Mouse (Mus musculus): ENCODE data around the gene Trrap. TPM values are rescaled to one million over a fixed set of nuclear protein-coding genes. Genes with fewer than 3 reads are reported as not detected.
"Not testable (repeated sequence)": the region's sequence is repeated elsewhere in the genome, so short reads cannot be mapped to it uniquely, and the experiment has no call there.

Gene Trrap
- 12.5 and 15.5 TPM in 2 replicates for polyA plus RNA-seq (2015; fragmentation: Nextera tagmentation; extraction: Ambion mirVana)

- Histone ChIP-seq H3K27ac (ENCODE audit: low read length) (peak within 1 kb of the TSS; percentile 83), H3K9ac (ENCODE audit: low read depth, low read length) (peak within 1 kb of the TSS; percentile 77), H3K4me2 (ENCODE audit: low read depth, low read length) (peak within 1 kb of the TSS; percentile 77), H3K4me3 (ENCODE audit: low read depth, low read length) (peak within 1 kb of the TSS; percentile 76)
- not testable (repeated sequence) for H3K27me3 ChIP-seq (ENCODE audit: control insufficient read depth, insufficient read depth, low read depth, low read length); ATAC-seq (ENCODE audit: low read depth); H3K9me3 ChIP-seq (replicated peaks; ENCODE audit: control insufficient read depth, low read length); H3K4me1 ChIP-seq (ENCODE audit: control insufficient read depth, low read depth, low read length); H3K36me3 ChIP-seq (ENCODE audit: control insufficient read depth, insufficient read depth)
- 70% methylated on average over 11 of the region's 15 CpGs for WGBS (ENCODE audit: insufficient replicate concordance)
Measured at GRCm38 (mm10) chr5:144767106-144767798, at the start of gene Trrap. Gene Trrap (plus strand): TSS chr5:144767732.

- Histone ChIP-seq H3K4me1 (ENCODE audit: control insufficient read depth, low read depth, low read length) (no peaks in the 10 kb centered on the region), H3K36me3 (ENCODE audit: control insufficient read depth, insufficient read depth) (no peaks in the 10 kb centered on the region), H3K9ac (ENCODE audit: low read depth, low read length) (no peak overlapping the region), H3K4me3 (ENCODE audit: low read depth, low read length) (no peak overlapping the region), H3K4me2 (ENCODE audit: low read depth, low read length) (no peak overlapping the region), H3K9me3 (replicated peaks; ENCODE audit: control insufficient read depth, low read length) (no peaks in the 10 kb centered on the region), H3K27me3 (ENCODE audit: control insufficient read depth, insufficient read depth, low read depth, low read length) (no peaks in the 10 kb centered on the region), H3K27ac (ENCODE audit: low read length) (no peak overlapping the region)
- ATAC-seq (ENCODE audit: low read depth) = no peak
- 58% methylated on average over 6 of the region's 6 CpGs for WGBS (ENCODE audit: insufficient replicate concordance)
Measured at GRCm38 (mm10) chr5:144719781-144720180, 47.8 kb upstream of the Trrap start.

- H3K27me3 ChIP-seq (ENCODE audit: control insufficient read depth, insufficient read depth, low read depth, low read length) = no peaks in the 10 kb centered on the region
- no peak overlapping the region for H3K9ac ChIP-seq (ENCODE audit: low read depth, low read length)
- no peaks in the 10 kb centered on the region for H3K36me3 ChIP-seq (ENCODE audit: control insufficient read depth, insufficient read depth)
- no peak overlapping the region for H3K4me3 ChIP-seq (ENCODE audit: low read depth, low read length)
- no peaks in the 10 kb centered on the region for H3K9me3 ChIP-seq (replicated peaks; ENCODE audit: control insufficient read depth, low read length)
- H3K4me1 ChIP-seq (ENCODE audit: control insufficient read depth, low read depth, low read length) = no peaks in the 10 kb centered on the region
- no peak overlapping the region for H3K27ac ChIP-seq (ENCODE audit: low read length)
- no peak for ATAC-seq (ENCODE audit: low read depth)
- H3K4me2 ChIP-seq (ENCODE audit: low read depth, low read length) = no peak overlapping the region
- WGBS (ENCODE audit: insufficient replicate concordance) = 65% methylated on average over 4 of the region's 4 CpGs
Measured at GRCm38 (mm10) chr5:144720281-144720680, 47.3 kb upstream of the Trrap start.

GRCm38 (mm10) chr5:144724926-144725325 lies 42.6 kb upstream of the Trrap start:
- ATAC-seq (ENCODE audit: low read depth) = no peak

GRCm38 (mm10) chr5:144725554-144725953 lies 42.0 kb upstream of the Trrap start:
- Histone ChIP-seq H3K4me3 (ENCODE audit: low read depth, low read length) (no peak overlapping the region), H3K27ac (ENCODE audit: low read length) (no peak overlapping the region), H3K9ac (ENCODE audit: low read depth, low read length) (no peak overlapping the region), H3K4me1 (ENCODE audit: control insufficient read depth, low read depth, low read length) (no peaks in the 10 kb centered on the region), H3K36me3 (ENCODE audit: control insufficient read depth, insufficient read depth) (no peaks in the 10 kb centered on the region), H3K4me2 (ENCODE audit: low read depth, low read length) (no peak overlapping the region), H3K27me3 (ENCODE audit: control insufficient read depth, insufficient read depth, low read depth, low read length) (no peaks in the 10 kb centered on the region), H3K9me3 (replicated peaks; ENCODE audit: control insufficient read depth, low read length) (no peaks in the 10 kb centered on the region)
- no peak for ATAC-seq (ENCODE audit: low read depth)
- 60% methylated on average over 3 of the region's 3 CpGs for WGBS (ENCODE audit: insufficient replicate concordance)

More at GRCm38 (mm10) chr5:144724926-144725325, 42.6 kb upstream of the Trrap start:
- 43% methylated on average over 2 of the region's 2 CpGs for WGBS (ENCODE audit: insufficient replicate concordance)
- Histone ChIP-seq H3K9ac (ENCODE audit: low read depth, low read length) (no peak overlapping the region), H3K4me3 (ENCODE audit: low read depth, low read length) (no peak overlapping the region), H3K27me3 (ENCODE audit: control insufficient read depth, insufficient read depth, low read depth, low read length) (no peaks in the 10 kb centered on the region), H3K27ac (ENCODE audit: low read length) (no peak overlapping the region), H3K4me1 (ENCODE audit: control insufficient read depth, low read depth, low read length) (no peaks in the 10 kb centered on the region), H3K4me2 (ENCODE audit: low read depth, low read length) (no peak overlapping the region), H3K36me3 (ENCODE audit: control insufficient read depth, insufficient read depth) (no peaks in the 10 kb centered on the region), H3K9me3 (replicated peaks; ENCODE audit: control insufficient read depth, low read length) (no peaks in the 10 kb centered on the region)

- Histone ChIP-seq H3K27ac (ENCODE audit: low read length) (no peak overlapping the region), H3K4me2 (ENCODE audit: low read depth, low read length) (no peak overlapping the region), H3K9me3 (replicated peaks; ENCODE audit: control insufficient read depth, low read length) (no peaks in the 10 kb centered on the region), H3K27me3 (ENCODE audit: control insufficient read depth, insufficient read depth, low read depth, low read length) (no peaks in the 10 kb centered on the region), H3K4me3 (ENCODE audit: low read depth, low read length) (no peak overlapping the region), H3K9ac (ENCODE audit: low read depth, low read length) (no peak overlapping the region), H3K4me1 (ENCODE audit: control insufficient read depth, low read depth, low read length) (no peaks in the 10 kb centered on the region), H3K36me3 (ENCODE audit: control insufficient read depth, insufficient read depth) (no peaks in the 10 kb centered on the region)
- no peak for ATAC-seq (ENCODE audit: low read depth)
- WGBS (ENCODE audit: insufficient replicate concordance) = 8% methylated on average over 9 of the region's 9 CpGs
Measured at GRCm38 (mm10) chr5:144727119-144727518, 40.4 kb upstream of the Trrap start.

GRCm38 (mm10) chr5:144728237-144728636 lies 39.3 kb upstream of the Trrap start:
- WGBS (ENCODE audit: insufficient replicate concordance) = 48% methylated on average over 5 of the region's 5 CpGs
- Histone ChIP-seq H3K27ac (ENCODE audit: low read length) (no peak overlapping the region), H3K4me1 (ENCODE audit: control insufficient read depth, low read depth, low read length) (no peaks in the 10 kb centered on the region), H3K9me3 (replicated peaks; ENCODE audit: control insufficient read depth, low read length) (no peaks in the 10 kb centered on the region), H3K36me3 (ENCODE audit: control insufficient read depth, insufficient read depth) (no peaks in the 10 kb centered on the region), H3K27me3 (ENCODE audit: control insufficient read depth, insufficient read depth, low read depth, low read length) (no peaks in the 10 kb centered on the region), H3K9ac (ENCODE audit: low read depth, low read length) (no peak overlapping the region), H3K4me3 (ENCODE audit: low read depth, low read length) (no peak overlapping the region), H3K4me2 (ENCODE audit: low read depth, low read length) (no peak overlapping the region)
- ATAC-seq (ENCODE audit: low read depth) = no peak

GRCm38 (mm10) chr5:144729216-144729615 lies 38.3 kb upstream of the Trrap start:
- Histone ChIP-seq H3K4me1 (ENCODE audit: control insufficient read depth, low read depth, low read length) (no peaks in the 10 kb centered on the region), H3K36me3 (ENCODE audit: control insufficient read depth, insufficient read depth) (no peaks in the 10 kb centered on the region), H3K4me3 (ENCODE audit: low read depth, low read length) (no peak overlapping the region), H3K9ac (ENCODE audit: low read depth, low read length) (no peak overlapping the region), H3K27me3 (ENCODE audit: control insufficient read depth, insufficient read depth, low read depth, low read length) (no peaks in the 10 kb centered on the region), H3K9me3 (replicated peaks; ENCODE audit: control insufficient read depth, low read length) (no peaks in the 10 kb centered on the region), H3K27ac (ENCODE audit: low read length) (no peak overlapping the region), H3K4me2 (ENCODE audit: low read depth, low read length) (no peak overlapping the region)
- ATAC-seq (ENCODE audit: low read depth) = no peak
- 69% methylated on average over 8 of the region's 8 CpGs for WGBS (ENCODE audit: insufficient replicate concordance)

GRCm38 (mm10) chr5:144733953-144734352 lies 33.6 kb upstream of the Trrap start:
- WGBS (ENCODE audit: insufficient replicate concordance) = 30% methylated on average over 4 of the region's 4 CpGs
- H3K9ac ChIP-seq (ENCODE audit: low read depth, low read length) = no peak overlapping the region
- H3K4me2 ChIP-seq (ENCODE audit: low read depth, low read length) = no peak overlapping the region
- H3K9me3 ChIP-seq (replicated peaks; ENCODE audit: control insufficient read depth, low read length) = no peaks in the 10 kb centered on the region
- no peaks in the 10 kb centered on the region for H3K27me3 ChIP-seq (ENCODE audit: control insufficient read depth, insufficient read depth, low read depth, low read length)
- H3K4me3 ChIP-seq (ENCODE audit: low read depth, low read length) = no peak overlapping the region
- no peak for ATAC-seq (ENCODE audit: low read depth)
- H3K27ac ChIP-seq (ENCODE audit: low read length) = no peak overlapping the region
- H3K36me3 ChIP-seq (ENCODE audit: control insufficient read depth, insufficient read depth) = no peaks in the 10 kb centered on the region
- H3K4me1 ChIP-seq (ENCODE audit: control insufficient read depth, low read depth, low read length) = no peaks in the 10 kb centered on the region
